Mouse (Mus musculus) ES-Bruce4 (cell line): ENCODE results near the gene Fgr.

Source experiments
- CTCF ChIP-seq: IDR thresholded peaks from one replicate; pipeline ENCODE4 v1.8.1; 2011; ENCODE audit warnings: low read depth, low read length
- EP300 ChIP-seq: IDR thresholded peaks from 2 replicates; pipeline ENCODE4 v1.6.1; 2011; ENCODE audit warnings: low read depth, low read length; ENCODE audit not compliant: insufficient read depth
- POLR2A ChIP-seq: IDR thresholded peaks from one replicate; pipeline ENCODE4 v1.8.1; 2011; ENCODE audit warnings: low read length; ENCODE audit not compliant: insufficient read depth

DNA sequence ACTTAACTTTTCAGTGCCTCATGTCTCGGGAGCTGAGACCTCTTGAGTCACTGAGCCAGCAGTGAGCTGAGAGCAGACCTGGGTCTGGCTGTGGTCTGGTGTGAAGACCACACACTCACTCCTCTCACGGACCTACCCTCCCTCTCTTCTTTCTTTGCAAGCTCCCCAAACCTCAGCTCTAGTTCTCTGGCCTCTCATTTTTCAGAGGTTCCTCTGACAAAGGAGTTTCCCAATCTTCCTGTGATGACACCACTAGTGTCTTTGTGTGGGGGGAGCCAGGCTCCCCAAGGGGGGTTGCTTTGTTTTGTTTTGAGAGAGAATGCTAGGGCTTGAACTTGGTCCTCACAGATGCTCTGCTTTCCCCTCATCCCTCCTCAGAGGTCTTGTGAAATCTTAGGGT lies 22.9 kb upstream of the Fgr start:
- TF ChIP-seq POLR2A (no peak), CTCF (no peak), EP300 (no peak)
